Mouse (Mus musculus): ENCODE results near the gene Klrb1f.
"Not testable (repeated sequence)": the region's sequence is repeated elsewhere in the genome, so short reads cannot be mapped to it uniquely, and the experiment has no call there.

Klrb1f gene

DNA sequence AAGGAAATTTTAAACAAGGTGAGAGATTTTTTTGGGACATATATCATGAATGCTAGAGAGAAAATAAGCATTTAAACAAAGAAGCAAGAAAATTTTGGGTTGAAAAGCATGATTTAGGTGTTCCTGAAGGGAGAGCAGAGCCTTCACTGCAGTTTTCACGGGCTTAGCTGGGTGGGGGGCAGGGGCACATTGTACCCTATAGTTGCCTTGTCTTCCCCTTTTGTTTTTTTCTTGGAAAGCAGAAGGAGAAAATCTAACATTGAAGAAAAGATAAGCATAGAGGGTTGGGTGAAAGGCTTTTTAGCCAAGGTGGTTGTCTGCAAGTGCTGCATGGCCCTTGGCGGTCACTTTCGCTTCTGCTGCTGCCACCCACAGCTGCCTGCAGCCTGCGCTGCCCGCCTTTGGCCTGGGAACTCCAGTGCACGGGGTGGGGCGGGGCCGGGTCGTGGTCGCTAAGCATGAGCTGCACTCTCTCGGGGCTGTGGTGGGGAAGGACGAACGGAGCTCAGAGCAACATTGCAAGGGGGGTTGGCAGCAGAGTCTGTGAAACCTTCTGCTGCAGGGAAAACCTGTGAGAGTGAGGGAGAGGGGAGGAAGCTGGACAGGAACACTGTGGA is 3.3 kb downstream of the Klrb1f start:
- in situ Hi-C loops (cut with MboI, MseI) = no loop called here

DNA sequence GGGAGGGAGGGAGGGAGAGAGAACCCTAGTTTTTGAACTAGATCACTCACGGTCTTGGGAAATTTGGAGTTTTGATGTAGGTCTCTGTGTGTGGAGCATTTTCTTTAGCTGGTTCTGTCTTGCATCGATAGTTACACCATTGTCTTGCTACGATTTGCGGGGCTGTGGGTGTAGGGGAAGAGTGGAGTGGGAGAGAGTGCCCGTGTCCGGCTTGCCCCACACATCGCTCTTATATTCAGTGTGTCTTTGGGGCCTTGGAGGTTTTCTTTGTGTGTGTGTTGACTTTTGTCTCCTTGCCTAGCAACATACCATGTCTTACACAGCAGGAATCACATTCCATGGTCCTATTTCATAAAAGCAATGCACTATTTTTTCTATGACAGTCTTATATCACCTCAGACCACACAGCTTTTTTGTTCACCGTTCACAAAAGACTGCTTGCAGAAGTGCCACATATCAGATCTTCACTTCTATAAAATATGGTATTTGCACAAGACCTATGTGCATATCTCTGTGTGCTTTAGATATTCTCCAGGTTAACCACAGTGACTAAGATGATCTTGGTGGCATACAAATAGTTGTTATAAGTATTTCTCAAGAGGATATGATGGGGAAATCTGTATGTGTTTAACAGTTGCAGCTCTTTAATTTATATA is 4.0 kb downstream of the Klrb1f start:
- in situ Hi-C loops (cut with MboI, MseI) = no loop called here

DNA sequence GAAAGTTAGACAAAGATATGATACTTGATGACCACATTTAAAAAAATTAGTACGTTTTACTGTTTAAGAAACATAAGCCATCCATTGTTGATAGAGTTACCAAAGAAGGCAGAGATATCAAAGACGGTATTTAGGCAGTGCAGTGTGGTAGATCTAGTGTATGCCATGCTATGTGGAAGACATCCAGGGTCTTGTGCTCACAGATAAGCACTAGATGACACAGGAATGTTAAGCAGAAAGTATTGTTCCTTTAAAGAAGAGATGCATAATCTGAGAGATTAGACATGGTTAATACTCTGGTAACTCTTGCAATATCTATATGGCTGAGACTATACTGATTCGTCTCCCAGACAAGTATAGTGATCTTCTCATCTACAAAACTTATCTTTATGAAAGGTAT is 5.4 kb downstream of the Klrb1f start:
- in situ Hi-C loops (cut with MboI, MseI) = no loop called here

DNA sequence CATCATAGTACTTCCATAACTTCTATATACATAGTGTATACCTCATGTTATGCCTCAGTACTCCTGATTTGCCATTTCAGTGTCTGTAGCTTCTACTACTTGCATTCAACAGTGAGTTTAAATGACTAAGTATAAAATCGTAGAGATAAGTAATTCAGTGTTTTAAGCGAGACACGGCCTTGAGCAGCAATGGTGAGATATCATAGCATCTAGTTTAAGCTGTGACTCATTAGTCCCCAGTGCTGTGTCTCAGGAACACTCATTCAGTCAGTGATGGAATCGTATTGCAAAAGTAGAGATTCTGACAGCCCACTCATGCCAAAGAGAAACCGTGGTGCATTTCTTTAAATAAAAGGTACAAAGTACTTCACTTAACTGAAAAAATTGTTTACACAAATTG is 6.0 kb downstream of the Klrb1f start:
- in situ Hi-C loops (cut with MboI, MseI) = no loop called here

DNA sequence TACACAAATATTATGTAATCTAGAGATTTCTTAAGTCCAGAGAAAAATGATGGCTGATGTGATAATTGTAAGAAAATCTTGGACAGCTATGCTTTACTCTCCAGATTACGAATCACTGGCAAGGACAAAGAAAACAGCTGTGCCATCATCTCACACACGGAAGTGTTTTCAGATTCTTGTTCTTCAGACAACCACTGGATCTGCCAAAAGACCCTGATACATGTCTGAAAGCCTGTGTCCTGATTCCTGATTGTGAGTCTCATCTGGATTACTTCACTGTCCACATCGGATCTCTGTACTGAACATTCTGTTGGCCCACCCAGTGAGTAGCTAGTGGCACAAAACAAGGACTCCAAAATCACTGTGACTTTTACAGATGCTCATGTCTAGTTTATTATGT is 10.5 kb downstream of the Klrb1f start:
- in situ Hi-C loops (cut with MboI, MseI) = loop anchor here in 1 of 2 experiments (5.0 kb wide), 1 partner anchor 34 kb away; no protein-coding TSS in a partner anchor

DNA sequence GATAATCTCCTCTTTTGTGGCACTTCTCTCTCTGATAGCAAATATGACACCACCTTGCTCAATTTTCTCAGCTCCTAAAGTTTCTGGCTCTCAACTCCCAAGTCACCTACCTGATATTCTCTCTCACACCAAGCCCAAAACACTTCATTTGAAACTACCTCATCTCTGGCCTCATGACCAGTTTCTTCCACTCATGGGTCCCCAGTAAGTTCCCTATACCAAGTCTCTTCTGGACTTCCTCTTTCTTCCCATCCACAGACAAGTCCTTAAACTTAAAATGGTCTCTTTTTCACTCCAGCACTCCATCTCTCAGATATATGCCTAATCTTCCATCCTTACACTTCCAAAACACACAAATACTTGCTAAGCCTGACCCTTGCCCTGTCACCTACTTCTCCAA is 12.3 kb downstream of the Klrb1f start:
- in situ Hi-C loops (cut with MboI, MseI) = loop anchor here in 1 of 2 experiments (5.0 kb wide), 1 partner anchor 36 kb away; no protein-coding TSS in a partner anchor

DNA sequence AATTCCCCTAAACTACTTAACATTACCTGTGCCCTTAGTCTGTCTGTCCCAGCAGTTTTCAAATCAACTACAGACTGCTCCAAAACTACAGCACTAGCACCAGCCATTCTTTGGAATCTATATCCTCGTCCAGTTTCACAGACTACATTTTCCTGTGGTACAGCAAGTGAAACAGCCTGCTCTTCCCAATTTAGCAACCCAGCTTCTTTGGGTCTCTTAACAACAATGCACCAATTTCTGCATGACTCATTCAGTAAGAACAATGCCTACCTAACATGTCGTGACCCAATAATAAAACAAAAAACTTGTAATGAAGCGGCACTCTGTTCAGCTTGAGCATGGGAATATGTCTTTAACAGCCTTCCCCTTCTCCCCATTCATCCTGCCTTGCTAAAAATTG is 19.7 kb downstream of the Klrb1f start:
- in situ Hi-C loops (cut with MboI, MseI) = loop anchor here (5.0 kb wide), 1 partner anchor 213 kb away; no protein-coding TSS in a partner anchor

DNA sequence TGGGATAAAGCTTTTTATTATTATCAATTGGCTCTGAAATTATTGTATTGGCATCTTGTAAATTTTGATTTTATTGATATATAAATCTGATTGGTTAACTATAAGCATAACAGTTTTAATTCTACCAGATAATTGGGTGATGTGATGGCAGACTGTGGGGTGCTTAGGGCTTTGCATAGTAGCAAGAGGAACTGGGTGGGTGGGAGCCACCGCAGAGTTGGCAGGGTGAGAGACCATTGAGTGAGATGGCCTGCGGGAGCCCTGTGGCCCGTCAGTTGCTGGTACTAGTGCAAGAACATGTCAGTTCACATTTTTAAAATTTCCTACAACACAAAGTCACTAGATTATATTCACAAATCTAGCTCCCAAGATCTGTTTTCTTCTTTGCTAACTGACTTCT is 20.2 kb downstream of the Klrb1f start:
- in situ Hi-C loops (cut with MboI, MseI) = loop anchor here (5.0 kb wide), 1 partner anchor 214 kb away; no protein-coding TSS in a partner anchor

DNA sequence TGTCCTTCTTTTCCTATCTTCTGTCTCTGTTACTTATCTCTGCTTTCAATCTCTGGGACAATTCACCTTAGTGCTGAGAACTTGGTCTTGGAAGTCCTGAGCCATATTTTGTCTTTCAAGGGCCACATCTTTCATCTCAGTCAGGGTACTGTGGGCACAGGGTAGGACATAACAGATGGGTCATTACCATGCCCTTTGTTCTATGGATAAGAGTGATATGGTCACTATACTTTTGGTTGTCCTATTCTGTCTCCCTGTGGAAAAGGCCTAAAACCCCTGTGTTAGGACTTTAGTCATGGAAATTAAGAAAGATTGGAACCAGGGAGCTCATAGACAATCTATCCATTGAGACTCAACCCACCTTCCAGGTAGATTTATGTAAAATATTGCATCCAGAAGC is 20.8 kb downstream of the Klrb1f start:
- in situ Hi-C loops (cut with MboI, MseI) = loop anchor here (5.0 kb wide), 1 partner anchor 214 kb away; no protein-coding TSS in a partner anchor

DNA sequence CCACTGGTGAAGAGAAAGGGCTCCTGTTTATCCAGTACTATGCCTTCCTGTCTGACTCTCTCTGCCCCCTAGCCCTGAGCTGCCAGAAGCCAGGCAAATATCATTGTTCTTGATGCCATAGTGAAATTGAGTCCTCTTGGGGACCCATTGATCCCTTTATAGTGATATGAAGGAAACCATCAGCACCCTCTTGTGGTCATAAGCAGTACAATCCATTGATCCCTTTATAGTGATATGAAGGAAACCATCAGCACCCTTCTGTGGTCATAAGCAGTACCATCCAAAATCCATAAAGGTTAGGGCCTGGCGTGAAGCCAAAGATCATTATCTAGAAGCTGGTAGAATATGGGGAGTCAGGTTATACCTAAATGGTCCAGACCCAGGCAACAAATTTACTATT is 21.3 kb downstream of the Klrb1f start:
- in situ Hi-C loops (cut with MboI, MseI) = loop anchor here (5.0 kb wide), 1 partner anchor 215 kb away; no protein-coding TSS in a partner anchor

DNA sequence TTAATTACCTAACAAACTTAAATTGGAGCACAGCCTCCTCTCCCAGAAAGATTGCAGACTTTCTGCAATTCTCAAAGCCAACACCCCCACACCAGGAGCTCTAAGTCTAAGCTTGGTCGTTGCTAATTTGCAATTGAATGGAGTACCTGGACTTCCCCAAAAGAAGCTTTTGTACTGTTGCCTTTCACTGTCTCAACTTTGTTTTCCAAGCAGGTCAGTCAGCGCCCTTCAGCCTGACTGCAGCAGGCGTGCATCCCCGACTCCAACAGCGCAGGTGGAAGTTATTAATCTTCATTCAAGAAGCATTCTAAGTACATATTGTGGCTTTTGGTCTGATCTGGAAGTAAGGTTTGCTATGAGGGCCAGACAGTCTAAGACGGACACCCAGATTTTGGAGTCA is 39.4 kb downstream of the Klrb1f start:
- in situ Hi-C loops (cut with MboI, MseI) = loop anchor here in 1 of 2 experiments (5.0 kb wide), 1 partner anchor 167 kb away; no protein-coding TSS in a partner anchor

DNA sequence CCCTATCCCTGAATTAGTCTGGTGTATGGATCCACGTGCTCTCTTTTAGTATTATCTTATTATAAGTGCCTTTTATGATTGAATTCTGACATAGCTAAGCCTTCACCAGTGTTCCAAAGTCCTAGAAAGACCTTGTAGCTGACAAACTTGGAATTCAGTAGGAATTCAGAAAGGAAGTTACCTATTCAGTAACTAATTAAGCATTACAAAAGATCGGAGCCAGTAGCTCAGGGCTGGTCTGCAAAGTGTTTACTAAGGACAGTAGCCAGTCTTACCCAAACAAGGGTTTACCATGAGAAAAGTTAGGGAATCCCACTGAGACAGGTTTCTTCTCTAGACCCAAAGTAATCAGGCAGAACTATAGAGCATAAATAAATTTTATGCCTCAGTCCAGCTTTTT is 40.3 kb downstream of the Klrb1f start:
- in situ Hi-C loops (cut with MboI, MseI) = loop anchor here in 1 of 2 experiments (5.0 kb wide), 1 partner anchor 166 kb away; no protein-coding TSS in a partner anchor

DNA sequence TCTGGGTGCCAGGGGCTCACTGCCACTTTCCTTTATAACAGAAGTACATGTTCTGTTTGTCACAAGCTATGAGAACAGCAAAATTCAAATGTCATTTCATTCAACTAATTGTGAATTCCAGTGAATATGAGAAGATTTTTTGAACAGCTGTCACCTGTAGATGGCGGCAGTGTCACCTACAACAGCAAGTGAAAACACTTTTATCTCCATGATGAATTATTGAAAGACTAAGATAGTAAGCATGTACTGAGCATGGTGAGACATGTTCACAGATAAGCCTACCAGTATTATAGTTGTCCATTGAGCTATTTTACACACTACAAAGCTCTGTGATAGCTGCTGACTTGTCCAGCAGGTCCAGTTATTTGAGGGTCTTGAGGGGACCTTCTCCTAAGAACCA is 42.5 kb downstream of the Klrb1f start:
- in situ Hi-C loops (cut with MboI, MseI) = loop anchor here in 1 of 2 experiments (5.0 kb wide), 1 partner anchor 164 kb away; no protein-coding TSS in a partner anchor

DNA sequence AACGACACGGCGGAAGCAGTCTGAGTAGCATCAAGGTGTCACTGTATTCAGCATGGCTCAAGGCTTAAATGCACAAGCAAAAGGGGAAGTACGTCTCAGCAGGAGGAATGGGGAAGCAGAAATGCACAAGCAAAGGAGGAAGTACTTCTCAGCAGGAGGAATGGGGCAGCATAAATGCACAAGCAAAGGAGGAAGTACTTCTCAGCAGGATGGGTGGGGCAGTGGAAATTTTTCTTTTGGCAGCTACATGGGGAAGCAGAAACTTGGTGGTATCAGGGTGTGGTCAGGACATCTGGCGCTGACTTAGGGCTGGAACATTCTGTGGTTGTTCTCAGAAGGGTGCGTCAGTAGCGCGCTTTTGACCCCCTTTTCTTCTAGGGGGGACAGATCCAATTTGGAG is 42.9 kb downstream of the Klrb1f start:
- in situ Hi-C loops (cut with MboI, MseI) = loop anchor here in 1 of 2 experiments (5.0 kb wide), 1 partner anchor 164 kb away; no protein-coding TSS in a partner anchor

DNA sequence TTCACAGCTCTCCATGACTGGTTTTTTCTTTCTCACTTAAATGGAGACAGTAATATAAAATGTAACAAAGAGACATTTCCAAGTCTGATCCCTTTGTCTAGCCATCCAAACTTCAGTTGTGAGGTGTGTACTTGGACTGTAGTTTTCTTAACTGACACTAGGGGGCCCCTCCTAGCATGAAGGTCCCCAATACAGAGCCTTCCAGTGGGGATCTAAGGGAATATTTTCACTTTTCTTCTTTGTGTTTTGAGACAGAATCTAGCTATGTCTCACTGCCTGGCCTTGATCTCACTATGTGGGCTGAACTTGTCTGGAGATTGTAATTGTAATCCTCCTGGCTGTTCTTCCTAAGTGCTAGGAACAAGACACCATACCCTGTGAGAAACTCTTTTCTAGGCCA is 49.5 kb downstream of the Klrb1f start:
- in situ Hi-C loops (cut with MboI, MseI) = loop anchor here in 1 of 2 experiments (5.0 kb wide), 2 partner anchors 77 to 157 kb away; no protein-coding TSS in a partner anchor

DNA sequence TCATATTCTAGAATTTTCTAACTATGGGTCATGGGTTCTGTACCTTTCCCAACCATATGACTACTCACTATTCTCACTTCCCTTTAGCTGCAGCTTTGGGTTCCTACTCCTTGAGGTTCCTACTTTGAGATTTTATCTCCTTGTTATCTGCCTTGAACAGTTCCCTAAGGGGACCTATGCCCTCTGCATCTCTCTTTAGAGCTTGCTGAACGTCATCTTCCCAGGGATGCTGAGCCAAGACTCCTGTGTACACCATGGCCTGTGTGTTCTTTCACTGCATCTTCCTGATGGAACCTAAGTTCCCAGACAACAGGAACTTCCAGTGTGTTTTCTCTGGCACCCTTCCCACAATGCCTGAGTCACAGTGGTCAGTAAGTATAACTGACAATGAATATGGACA is 52.2 kb downstream of the Klrb1f start:
- in situ Hi-C loops (cut with MboI, MseI) = loop anchor here in 1 of 2 experiments (5.0 kb wide), 2 partner anchors 74 to 154 kb away; no protein-coding TSS in a partner anchor

DNA sequence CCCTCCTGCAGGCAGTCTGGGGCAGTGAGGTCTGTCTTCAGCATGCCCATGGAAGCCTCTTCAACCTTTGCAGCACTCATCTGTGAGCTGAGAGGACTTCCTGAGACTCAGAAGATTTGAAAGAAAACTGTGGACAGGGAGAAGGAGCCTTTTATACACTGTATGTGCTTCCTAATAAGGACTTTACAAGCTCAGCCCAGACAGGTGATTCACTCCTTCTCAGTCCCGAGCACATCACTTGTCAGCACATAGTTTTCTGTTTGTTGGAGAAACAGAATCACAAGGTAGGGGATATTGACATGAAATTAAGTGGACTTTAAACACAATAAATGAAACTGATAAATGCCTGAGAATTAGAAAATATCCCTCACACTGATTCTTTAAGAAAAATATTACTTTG is 55.1 kb downstream of the Klrb1f start, which contains the start of gene Clec2e:
Gene Clec2e, minus strand, starts transcription at position 120 of the 400 bp plus-strand sequence.
- in situ Hi-C loops (cut with MboI, MseI) = not testable (repeated sequence)

DNA sequence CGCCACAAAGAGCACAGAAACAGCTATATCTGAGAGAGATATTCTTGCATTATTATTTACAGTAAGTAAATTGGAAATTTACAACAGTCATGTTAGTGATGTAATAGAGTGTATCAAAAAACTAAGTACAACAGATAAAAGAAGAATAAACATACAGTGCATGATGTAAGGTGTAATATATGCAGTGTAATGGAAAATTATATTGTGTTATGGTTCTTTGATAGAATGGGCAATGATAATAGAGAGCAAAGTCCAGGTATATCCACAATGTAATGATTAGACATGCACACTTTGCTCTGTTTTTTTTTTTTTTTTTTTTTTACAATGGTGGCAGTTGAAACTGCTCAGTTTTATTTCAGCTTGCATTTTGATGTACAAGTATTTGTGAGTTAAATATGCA is 55.9 kb downstream of the Klrb1f start:
- in situ Hi-C loops (cut with MboI, MseI) = no loop called here

DNA sequence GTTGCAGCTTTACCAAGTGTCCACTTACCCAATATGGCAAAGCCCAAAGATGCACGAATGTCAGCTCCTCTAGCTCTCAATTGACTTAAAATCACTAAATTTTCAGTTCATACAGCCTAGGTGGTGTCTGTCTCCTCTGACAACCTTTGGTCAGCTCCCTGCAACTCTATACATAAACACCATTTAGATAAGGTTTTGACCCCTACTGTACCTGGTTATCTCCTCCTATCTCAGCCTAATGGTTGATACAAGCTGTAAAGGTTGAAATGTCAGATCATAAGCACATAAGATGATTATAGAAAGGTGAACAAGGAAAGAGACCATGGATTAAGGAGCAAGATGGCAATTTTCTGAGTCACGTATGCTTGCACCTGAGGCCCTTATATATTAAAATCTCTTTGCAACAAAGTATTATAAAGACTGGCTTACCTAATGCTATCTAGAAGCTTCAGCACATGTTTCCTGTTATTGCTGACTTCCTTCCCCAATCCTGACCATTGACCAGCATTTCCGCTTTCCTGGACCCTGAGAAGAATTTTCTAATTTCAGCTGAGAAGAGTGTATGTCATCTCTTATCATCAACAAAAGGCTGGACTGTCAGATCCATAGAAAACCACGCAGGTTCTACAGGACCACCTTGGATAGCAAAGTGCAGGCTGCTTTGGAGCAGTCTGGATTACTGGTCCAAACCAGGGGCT is 57.3 kb downstream of the Klrb1f start:
- in situ Hi-C loops (cut with MboI, MseI) = no loop called here

Data from T-helper 17 cell (primary cell).